Mouse (Mus musculus): ENCODE measurements at regions not wholly inside any gene's neighbourhood (a gene's known extent, or its start where the extent isn't known, plus 50 kb on each side); places are given as distances from the start of the nearest gene placed in this dataset.

DNA sequence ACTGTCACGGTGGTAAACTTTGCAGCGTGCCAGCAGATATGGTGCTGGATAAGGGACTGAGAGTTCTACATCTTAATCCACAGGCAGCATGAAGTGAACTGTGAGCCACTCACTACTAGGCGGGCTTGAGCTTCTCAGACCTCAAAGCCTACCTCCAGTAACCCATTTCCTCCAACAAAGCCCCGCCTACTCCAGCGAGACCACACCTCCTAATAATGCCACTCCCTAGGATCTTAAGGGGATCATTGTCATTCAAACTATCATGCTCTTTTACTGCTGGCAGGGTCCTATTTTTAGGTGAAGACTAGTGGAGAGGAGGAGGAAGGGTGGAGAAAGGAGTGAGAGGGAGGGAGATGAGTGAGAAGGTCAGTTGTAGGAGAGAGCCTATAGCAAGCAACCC lies 122.0 kb downstream of the Mycn start:
- DNase-seq (ENCODE audit: low read depth, low spot score), result no peak

DNA sequence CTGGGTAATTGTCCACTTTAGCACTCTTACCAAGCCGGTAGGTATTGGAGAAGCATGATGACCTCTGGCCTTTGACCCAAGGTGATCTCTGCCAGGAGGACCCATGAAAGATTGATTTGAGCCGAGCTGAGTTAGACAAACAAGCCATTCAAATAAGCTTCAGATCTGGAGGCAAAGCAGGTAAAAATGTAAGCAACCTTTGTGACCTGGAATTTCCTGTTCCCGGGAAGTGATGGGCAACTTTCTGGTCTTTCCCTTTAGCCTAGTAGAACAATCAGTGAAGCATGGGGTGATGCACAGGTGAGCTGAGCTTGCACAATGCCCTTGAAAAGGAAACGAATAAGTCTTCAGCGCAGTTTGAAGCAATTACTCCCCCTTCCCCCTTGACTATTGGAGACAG lies 127.0 kb downstream of the Mycn start:
- DNase-seq (ENCODE audit: low read depth, low spot score), result no peak

- DNase-seq (ENCODE audit: low read depth, low spot score), result no peak
Measured at GRCm38 (mm10) chr12:12812873-12813272, 128.8 kb downstream of the Mycn start.

DNA sequence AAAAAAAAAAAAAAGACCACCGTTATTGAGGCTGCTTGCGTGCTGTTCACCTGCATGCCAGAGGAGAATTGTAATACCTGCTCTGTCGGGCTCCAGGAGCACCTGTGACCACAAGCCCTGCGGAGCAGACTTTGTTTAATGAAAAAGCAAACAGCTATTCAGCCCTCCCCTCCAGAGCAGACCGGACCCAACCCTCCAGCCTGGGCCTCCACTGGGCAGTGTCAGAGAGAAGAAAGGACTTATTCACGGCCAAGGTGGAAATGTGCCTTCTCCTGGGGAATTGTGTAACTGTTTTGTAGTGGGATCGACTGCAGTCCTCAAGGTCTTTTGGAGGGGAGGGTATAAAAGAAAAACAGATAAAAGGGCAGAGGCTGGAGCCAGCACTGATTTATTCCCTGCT lies 130.8 kb downstream of the Mycn start:
- DNase-seq (ENCODE audit: low read depth, low spot score), result no peak

DNA sequence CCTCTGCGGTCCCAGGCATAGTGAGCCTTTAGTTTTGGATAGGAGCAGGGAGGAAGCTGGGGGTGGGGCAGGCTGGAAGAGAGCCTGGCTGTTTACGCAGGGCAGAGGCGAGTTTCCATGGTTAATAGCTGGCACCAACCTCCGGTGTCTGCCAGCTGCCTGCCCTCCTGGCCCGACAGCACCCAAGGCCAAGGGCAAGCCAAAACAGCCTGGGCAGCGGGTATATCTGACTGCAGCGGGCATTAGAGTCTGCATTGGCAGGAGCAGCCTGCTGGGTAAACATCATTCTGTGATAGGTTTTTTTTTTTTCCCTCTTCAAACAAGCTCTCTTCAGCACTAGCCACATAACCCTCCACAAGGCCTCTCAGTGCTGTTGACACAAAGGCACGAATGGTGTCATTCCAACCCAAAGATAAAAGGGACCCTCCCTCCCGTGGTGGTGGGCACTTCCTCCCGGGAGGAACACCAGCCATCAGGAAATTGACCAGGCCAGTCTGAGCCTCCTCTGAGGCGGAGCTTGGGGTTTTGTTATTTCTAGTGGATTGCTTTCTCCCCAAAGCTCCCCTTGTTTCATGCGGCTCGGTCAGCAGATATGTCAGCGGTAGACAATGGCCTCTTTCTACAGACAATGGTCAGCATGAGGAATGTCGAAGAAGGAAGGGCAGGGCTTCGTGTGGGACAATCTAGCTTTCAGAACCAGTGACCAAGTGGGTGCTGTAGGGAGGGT lies 131.4 kb downstream of the Mycn start:
- DNase-seq (ENCODE audit: low read depth, low spot score), result no peak

DNA sequence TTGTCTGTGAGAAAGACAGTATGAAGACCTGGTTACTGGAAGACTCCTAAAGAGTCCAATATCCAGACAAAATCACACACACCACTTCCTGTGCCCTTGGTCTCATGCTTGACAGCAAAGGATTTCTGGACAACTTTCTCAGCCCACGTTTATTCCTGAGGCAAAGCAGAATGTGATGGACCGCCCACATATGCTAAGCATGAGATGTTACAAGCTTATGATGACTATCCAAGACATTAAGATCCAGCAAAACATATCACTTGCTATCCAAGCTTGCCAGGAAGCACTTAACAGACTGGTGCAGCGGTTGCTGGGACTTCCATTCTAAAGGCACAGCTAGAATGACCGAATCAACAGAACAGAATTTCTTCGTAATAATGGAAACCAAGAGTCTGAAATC lies 133.6 kb downstream of the Mycn start:
- no peak for DNase-seq (ENCODE audit: low read depth, low spot score)

DNA sequence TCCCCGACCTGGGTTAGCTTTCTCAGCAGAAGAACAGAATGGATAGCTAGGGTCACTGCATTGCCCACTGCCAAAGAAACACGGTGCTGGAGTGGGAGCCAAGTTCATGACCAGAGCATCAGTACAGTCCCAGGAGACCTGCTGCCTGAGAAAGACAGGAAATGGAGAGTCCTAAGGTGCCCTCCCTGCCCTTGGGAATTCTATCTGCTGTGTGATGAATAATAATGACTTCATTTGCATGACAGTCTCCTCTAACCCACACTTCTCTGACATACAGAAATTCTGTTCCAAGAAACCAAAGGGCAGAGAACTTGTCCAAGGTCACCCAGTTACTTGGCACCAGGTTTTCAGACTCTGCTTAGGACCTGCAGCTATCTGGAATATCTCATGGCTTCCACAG lies 138.1 kb downstream of the Mycn start:
- DNase-seq (ENCODE audit: low read depth, low spot score), result no peak

GRCm38 (mm10) chr12:12802396-12802795 lies 139.3 kb downstream of the Mycn start:
- DNase-seq (ENCODE audit: low read depth, low spot score), result no peak

- DNase-seq (ENCODE audit: low read depth, low spot score), result no peak
Measured at GRCm38 (mm10) chr12:12801700-12802099, 140.0 kb downstream of the Mycn start.

GRCm38 (mm10) chr12:12800120-12800519 lies 141.6 kb downstream of the Mycn start:
- no peak for DNase-seq (ENCODE audit: low read depth, low spot score)

DNA sequence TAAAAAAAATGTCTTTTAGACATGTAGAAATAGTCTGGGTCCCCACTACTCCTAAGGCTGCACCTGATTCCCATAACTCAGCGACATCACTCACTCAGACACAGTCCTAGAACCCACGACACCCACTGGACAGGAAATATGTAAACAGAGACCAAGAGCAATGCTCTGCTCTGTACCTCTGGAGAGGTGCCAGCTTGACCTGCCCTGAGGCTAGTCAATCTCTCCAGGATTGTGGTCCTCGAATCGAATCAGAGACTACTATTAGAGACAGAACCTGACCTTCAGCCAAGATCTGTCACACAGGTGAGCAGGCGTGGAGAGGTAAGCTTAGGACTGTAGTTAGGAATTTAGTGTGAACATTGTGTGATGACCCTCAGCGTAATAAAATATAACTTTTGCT lies 152.7 kb downstream of the Mycn start:
- no peak for DNase-seq (ENCODE audit: low read depth, low spot score)

- no peak for DNase-seq (ENCODE audit: low read depth, low spot score)
Measured at GRCm38 (mm10) chr12:12788263-12788852, 153.4 kb downstream of the Mycn start.

GRCm38 (mm10) chr12:12787608-12788262 lies 154.0 kb downstream of the Mycn start:
- no peak for DNase-seq (ENCODE audit: low read depth, low spot score)

DNA sequence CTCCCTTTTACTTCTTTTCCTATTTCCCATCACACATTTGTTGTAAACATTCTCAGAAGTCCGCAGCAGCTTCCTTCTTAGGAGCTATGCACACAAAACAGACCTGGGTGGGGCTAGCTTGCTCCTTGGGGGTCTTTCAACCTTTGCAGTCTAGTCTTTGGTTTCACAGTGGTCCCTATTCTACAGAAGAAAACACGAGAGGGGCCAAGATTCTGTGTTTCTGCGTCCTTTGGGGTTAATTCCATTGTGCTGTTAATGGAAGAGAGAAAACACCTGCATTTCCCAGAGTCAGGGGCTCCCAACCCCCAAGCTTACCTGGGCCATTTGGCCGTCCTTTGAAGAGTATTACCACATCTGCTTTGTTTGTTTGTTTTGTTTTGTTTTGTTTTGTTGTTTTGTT lies 154.6 kb downstream of the Mycn start:
- DNase-seq (ENCODE audit: low read depth, low spot score), result no peak

- DNase-seq (ENCODE audit: low read depth, low spot score), result no peak
Measured at GRCm38 (mm10) chr12:12783699-12784605, 157.8 kb downstream of the Mycn start.

DNA sequence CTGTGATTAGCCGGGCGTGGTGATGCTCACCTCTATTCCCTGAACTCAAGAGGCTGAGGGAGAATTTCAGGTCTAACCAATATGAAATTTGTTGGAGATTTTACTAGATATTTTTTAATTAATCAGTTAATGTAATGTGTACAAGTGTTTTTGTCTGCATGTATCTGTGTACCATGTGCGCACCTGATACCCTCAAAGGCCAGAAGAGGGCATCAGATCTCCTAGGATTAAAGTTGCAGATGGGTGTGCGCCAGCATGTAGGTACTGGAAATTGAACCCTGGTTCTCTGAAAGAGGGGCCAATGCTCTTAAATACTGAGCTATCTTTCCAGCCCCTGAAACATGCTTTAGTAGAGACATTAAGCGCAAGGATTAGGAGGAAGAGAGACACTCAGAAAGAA lies 160.2 kb downstream of the Mycn start:
- DNase-seq (ENCODE audit: low read depth, low spot score), result no peak

- DNase-seq (ENCODE audit: low read depth, low spot score), result no peak
Measured at GRCm38 (mm10) chr12:12778563-12779256, 163.0 kb downstream of the Mycn start.

GRCm38 (mm10) chr12:12777422-12777821 lies 164.3 kb downstream of the Mycn start:
- DNase-seq (ENCODE audit: low read depth, low spot score), result no peak

GRCm38 (mm10) chr12:12776783-12777182 lies 164.9 kb downstream of the Mycn start:
- DNase-seq (ENCODE audit: low read depth, low spot score), result no peak

DNA sequence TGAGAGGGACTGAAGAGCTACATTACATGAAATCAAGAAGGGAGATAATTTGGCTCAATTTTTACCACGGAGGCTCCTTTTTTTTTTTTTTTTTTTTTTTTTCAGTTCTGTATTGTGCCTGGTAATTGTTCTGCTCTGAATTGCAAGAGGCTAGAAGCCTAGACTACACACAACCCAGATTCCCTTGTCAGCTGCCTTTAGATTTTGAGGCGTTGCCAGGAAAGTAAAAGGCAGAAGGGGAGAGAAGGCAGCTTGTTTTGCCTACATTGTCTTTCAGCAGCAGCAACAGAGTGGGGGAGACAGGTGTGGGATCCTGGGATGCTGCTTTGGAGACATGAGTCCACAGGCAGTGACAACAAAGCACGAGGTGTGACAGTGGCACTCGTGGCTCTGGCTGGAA lies 170.7 kb downstream of the Mycn start:
- DNase-seq (ENCODE audit: low read depth, low spot score), result no peak

DNA sequence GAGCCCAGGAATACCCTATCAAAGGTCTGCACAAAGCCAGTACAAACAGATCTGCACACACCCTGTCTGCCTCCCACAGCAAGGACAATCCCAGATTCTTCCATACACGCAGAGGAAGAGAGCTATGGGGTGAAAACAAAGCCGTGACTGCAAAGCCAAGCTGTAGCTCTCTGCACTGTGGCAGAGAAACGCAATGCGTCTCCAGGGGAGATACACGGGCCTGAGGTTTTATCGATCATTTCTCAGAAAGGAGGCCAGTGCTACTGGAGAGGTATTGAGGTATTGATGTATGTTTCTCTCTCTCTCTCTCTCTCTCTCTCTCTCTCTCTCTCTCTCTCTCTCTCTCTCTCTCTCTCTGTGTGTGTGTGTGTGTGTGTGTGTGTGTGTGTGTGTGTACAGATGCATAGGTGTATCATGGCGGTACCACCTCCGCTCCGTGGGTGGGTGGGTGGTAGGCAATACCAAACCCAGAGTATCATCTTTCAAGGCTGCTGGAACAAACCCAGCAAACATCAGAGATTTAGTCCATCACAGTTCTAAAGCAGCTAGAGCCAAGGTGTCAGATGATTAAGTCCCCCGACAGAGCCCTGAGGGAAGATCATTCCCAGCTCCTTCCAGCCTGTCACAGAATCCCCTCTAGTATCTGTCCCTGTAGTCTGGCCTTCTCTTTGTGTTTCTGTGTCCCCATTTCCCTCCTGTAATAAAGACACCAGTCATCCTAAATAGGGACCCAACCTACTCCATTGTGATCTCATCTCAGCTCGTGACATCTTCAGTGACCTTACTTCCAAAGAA lies 175.0 kb downstream of the Mycn start:
- DNase-seq (ENCODE audit: low read depth, low spot score), result no peak

Measured in CD4-positive helper T cell, adult 2 months (primary cell).